In the genomic region with DNA sequence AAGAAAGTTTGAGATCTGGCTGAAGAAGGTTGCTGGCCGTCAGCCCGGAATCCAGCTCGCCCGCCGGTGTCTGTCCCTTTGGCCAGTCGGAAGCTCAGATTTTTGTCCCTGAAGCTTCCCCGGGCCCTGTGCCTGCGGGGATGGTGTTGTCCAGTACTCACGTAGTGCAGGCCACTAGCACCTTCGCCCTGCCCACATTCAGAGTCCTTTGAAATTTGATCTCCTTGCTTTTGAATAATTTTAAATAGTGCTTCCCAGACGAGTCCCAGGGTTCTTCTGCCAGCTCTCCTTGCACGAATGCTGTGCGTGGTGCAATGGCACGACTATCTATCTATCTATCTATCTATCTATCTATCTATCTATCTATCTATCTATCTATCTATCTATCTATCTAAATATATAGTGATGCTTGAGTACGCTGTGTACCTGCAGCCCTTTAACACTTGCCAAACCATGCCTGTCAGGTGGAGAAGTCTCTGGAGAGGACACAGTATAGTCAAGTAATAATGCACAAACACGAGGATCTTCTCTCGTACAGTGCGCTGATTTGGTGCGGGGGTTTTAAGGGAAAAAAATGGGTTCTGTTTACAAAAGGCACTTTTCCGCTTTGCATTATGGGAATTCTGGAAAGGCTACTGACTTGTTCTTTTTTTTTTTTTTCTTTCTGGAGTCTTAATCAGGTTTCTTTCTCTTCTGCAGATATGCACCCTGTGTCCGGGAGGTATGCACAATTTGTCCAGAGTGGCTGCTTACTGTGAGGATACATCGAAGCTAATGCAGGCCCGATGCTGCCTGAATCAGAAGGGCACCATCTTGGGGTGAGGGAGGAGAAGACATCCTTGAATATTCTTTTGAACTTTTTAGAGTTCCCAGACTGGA, we compare ENCODE assay signal across 8 mouse cellular contexts. TPM values are rescaled to one million over a fixed set of nuclear protein-coding genes. Genes with fewer than 3 reads are reported as not detected.
DNase-seq lines count a peak whose midpoint lies in the region; ATAC-seq lines count a peak whose summit lies in the region.

A gene (minus strand): TSS at position 162 of the 879 bp plus-strand sequence.

- H3K36me3 ChIP-seq in limb, embryonic 12.5 days = peaks cover 14% of the 10 kb centered on the region
- H3K36me3 ChIP-seq in midbrain, embryonic 13.5 days = peaks cover 12% of the 10 kb centered on the region

- peak within 1 kb of the TSS; percentile 92 for H3K27ac ChIP-seq in limb, embryonic 12.5 days
- peak within 1 kb of the TSS; percentile 93 for H3K27ac ChIP-seq in midbrain, embryonic 13.5 days

- H3K4me1 ChIP-seq in limb, embryonic 12.5 days (replicated peaks) = peaks cover 10% of the 10 kb centered on the region; the same call in 1 of the 2 replicates
- H3K4me1 ChIP-seq in midbrain, embryonic 13.5 days (replicated peaks) = peaks cover 18% of the 10 kb centered on the region

- DNase-seq in urinary bladder, adult 2 months (ENCODE audit: low spot score) = no peak
- DNase-seq in urinary bladder, postnatal 10 days (ENCODE audit: low spot score) = no peak
- peak; percentile 40 to 57 for DNase-seq in cerebellum, postnatal 25 days
- DNase-seq in heart, adult 18-20 months = peak; percentile 48 to 69
- DNase-seq in kidney, adult 18-20 months = peak; percentile 44
- peak; percentile 46 to 58 for DNase-seq in spleen, postnatal 36 days (ENCODE audit: low spot score in 2 of 2)

- H3K4me2 ChIP-seq in limb, embryonic 12.5 days = peak within 1 kb of the TSS; percentile 79
- peak within 1 kb of the TSS; percentile 82 for H3K4me2 ChIP-seq in midbrain, embryonic 13.5 days (replicated peaks)

- peak; percentile 11 for ATAC-seq in limb, embryonic 12.5 days (ENCODE audit: insufficient number of reproducible peaks, insufficient read depth, low FRiP score, low TSS enrichment, low read depth)
- ATAC-seq in midbrain, embryonic 13.5 days = peak; percentile 49

- no peaks in the 10 kb centered on the region for H3K27me3 ChIP-seq in limb, embryonic 12.5 days
- no peaks in the 10 kb centered on the region for H3K27me3 ChIP-seq in midbrain, embryonic 13.5 days

- under 1% methylated on average over 23 of the region's 23 CpGs for WGBS in limb, embryonic 12.5 days
- WGBS in midbrain, embryonic 13.5 days = under 1% methylated on average over 23 of the region's 23 CpGs

- H3K9ac ChIP-seq in limb, embryonic 12.5 days (replicated peaks) = peak within 1 kb of the TSS; percentile 77
- peak within 1 kb of the TSS; percentile 88 for H3K9ac ChIP-seq in midbrain, embryonic 13.5 days (replicated peaks)

- H3K4me3 ChIP-seq in limb, embryonic 12.5 days (replicated peaks) = peak within 1 kb of the TSS; percentile 67
- H3K4me3 ChIP-seq in midbrain, embryonic 13.5 days (replicated peaks) = peak within 1 kb of the TSS; percentile 70

- H3K9me3 ChIP-seq in limb, embryonic 12.5 days = no peaks in the 10 kb centered on the region
- H3K9me3 ChIP-seq in midbrain, embryonic 13.5 days = no peaks in the 10 kb centered on the region

RNA-seq across cellular contexts. Expression of the gene that starts here (rescaled TPM):
- polyA plus RNA-seq in urinary bladder, adult 2 months (2012; rRNA removed) = 19.4 and 21.3 TPM in 2 replicates
- 10 to 100 TPM; 12.4 to 13.5 TPM for total RNA-seq in heart, adult 18-20 months (2021)
- polyA plus RNA-seq in limb, embryonic 12.5 days (2016; fragmentation: Nextera tagmentation; extraction: Ambion mirVana) = 11.0 and 12.5 TPM in 2 replicates
- polyA plus RNA-seq in midbrain, embryonic 13.5 days (2015; fragmentation: Nextera tagmentation; extraction: Ambion mirVana) = 17.3 and 19.3 TPM in 2 replicates

Comparison
In these comparisons a context has a peak if more than half of its experiments do, and no peak if none do; other contexts are left out.
1. DNase-seq: peak in cerebellum, postnatal 25 days (2 of 2), heart, adult 18-20 months (2 of 2), kidney, adult 18-20 months (single experiment) and spleen, postnatal 36 days (2 of 2); none in urinary bladder, adult 2 months (single experiment) and urinary bladder, postnatal 10 days (single experiment).